Mouse (Mus musculus): ENCODE measurements around the gene Phldb3. TPM values are rescaled to one million over a fixed set of nuclear protein-coding genes. Genes with fewer than 3 reads are reported as not detected.
"Not testable (repeated sequence)": the region's sequence is repeated elsewhere in the genome, so short reads cannot be mapped to it uniquely, and the experiment has no call there.

Gene Phldb3
- polyA plus RNA-seq, 1 experiment from 2014 or later = not detected

- H3K4me1 ChIP-seq (replicated peaks; ENCODE audit: control insufficient read depth, insufficient read depth, low read length) = peaks cover 12% of the 10 kb centered on the region
- no peak overlapping the region for H3K27ac ChIP-seq (ENCODE audit: low read length)
- no peak overlapping the region for H3K9ac ChIP-seq (replicated peaks; ENCODE audit: low read depth, low read length)
- ATAC-seq = no peak
- WGBS = 80% methylated on average over 7 of the region's 7 CpGs
- no peak overlapping the region for H3K4me2 ChIP-seq (ENCODE audit: low read length)
- H3K9me3 ChIP-seq (ENCODE audit: control insufficient read depth, low read length) = no peaks in the 10 kb centered on the region
- no peak overlapping the region for H3K4me3 ChIP-seq (replicated peaks; ENCODE audit: low read length)
- no peaks in the 10 kb centered on the region for H3K36me3 ChIP-seq (ENCODE audit: control insufficient read depth, insufficient read depth)
- peaks cover 12% of the 10 kb centered on the region for H3K27me3 ChIP-seq (replicated peaks; ENCODE audit: control insufficient read depth, insufficient read depth, low read length)
Measured at GRCm38 (mm10) chr7:24606046-24606445, 4.5 kb upstream of the Phldb3 start.

GRCm38 (mm10) chr7:24608017-24608416, 2.5 kb upstream of the Phldb3 start:
- H3K4me3 ChIP-seq (replicated peaks; ENCODE audit: low read length) = no peak overlapping the region

GRCm38 (mm10) chr7:24608561-24608960, 2.0 kb upstream of the Phldb3 start:
- H3K27me3 ChIP-seq (replicated peaks; ENCODE audit: control insufficient read depth, insufficient read depth, low read length) = peaks cover 36% of the 10 kb centered on the region
- 74% methylated on average over 8 of the region's 8 CpGs for WGBS
- peaks cover 16% of the 10 kb centered on the region for H3K4me1 ChIP-seq (replicated peaks; ENCODE audit: control insufficient read depth, insufficient read depth, low read length)
- no peaks in the 10 kb centered on the region for H3K9me3 ChIP-seq (ENCODE audit: control insufficient read depth, low read length)
- ATAC-seq = no peak
- H3K27ac ChIP-seq (ENCODE audit: low read length) = no peak overlapping the region
- no peak overlapping the region for H3K9ac ChIP-seq (replicated peaks; ENCODE audit: low read depth, low read length)
- H3K4me2 ChIP-seq (ENCODE audit: low read length) = no peak overlapping the region
- H3K36me3 ChIP-seq (ENCODE audit: control insufficient read depth, insufficient read depth) = no peaks in the 10 kb centered on the region
- H3K4me3 ChIP-seq (replicated peaks; ENCODE audit: low read length) = no peak overlapping the region

More at GRCm38 (mm10) chr7:24608017-24608416, 2.5 kb upstream of the Phldb3 start:
- H3K36me3 ChIP-seq (ENCODE audit: control insufficient read depth, insufficient read depth) = no peaks in the 10 kb centered on the region
- H3K27ac ChIP-seq (ENCODE audit: low read length) = no peak overlapping the region
- H3K4me1 ChIP-seq (replicated peaks; ENCODE audit: control insufficient read depth, insufficient read depth, low read length) = peaks cover 16% of the 10 kb centered on the region
- H3K4me2 ChIP-seq (ENCODE audit: low read length) = no peak overlapping the region
- peak; percentile 87 for ATAC-seq
- H3K9me3 ChIP-seq (ENCODE audit: control insufficient read depth, low read length) = no peaks in the 10 kb centered on the region
- H3K27me3 ChIP-seq (replicated peaks; ENCODE audit: control insufficient read depth, insufficient read depth, low read length) = peaks cover 30% of the 10 kb centered on the region
- 46% methylated on average over 6 of the region's 6 CpGs for WGBS
- no peak overlapping the region for H3K9ac ChIP-seq (replicated peaks; ENCODE audit: low read depth, low read length)

GRCm38 (mm10) chr7:24610879-24611494, 424 bp downstream of the Phldb3 start:
- Histone ChIP-seq H3K27ac (ENCODE audit: low read length) (no peak overlapping the region), H3K4me1 (replicated peaks; ENCODE audit: control insufficient read depth, insufficient read depth, low read length) (peaks cover 16% of the 10 kb centered on the region), H3K9ac (replicated peaks; ENCODE audit: low read depth, low read length) (no peak overlapping the region), H3K4me2 (ENCODE audit: low read length) (peak overlapping the region; percentile 49), H3K9me3 (ENCODE audit: control insufficient read depth, low read length) (no peaks in the 10 kb centered on the region), H3K4me3 (replicated peaks; ENCODE audit: low read length) (peak overlapping the region; percentile 33), H3K36me3 (ENCODE audit: control insufficient read depth, insufficient read depth) (no peaks in the 10 kb centered on the region), H3K27me3 (replicated peaks; ENCODE audit: control insufficient read depth, insufficient read depth, low read length) (peaks cover 38% of the 10 kb centered on the region)
- under 1% methylated on average over 36 of the region's 36 CpGs for WGBS
- ATAC-seq = no peak; the same call in 1 of the 2 replicates

GRCm38 (mm10) chr7:24611709-24612108, 1.1 kb downstream of the Phldb3 start:
- 16% methylated on average over 7 of the region's 7 CpGs for WGBS
- Histone ChIP-seq H3K27me3 (replicated peaks; ENCODE audit: control insufficient read depth, insufficient read depth, low read length) (peaks cover 38% of the 10 kb centered on the region), H3K4me1 (replicated peaks; ENCODE audit: control insufficient read depth, insufficient read depth, low read length) (peaks cover 16% of the 10 kb centered on the region), H3K36me3 (ENCODE audit: control insufficient read depth, insufficient read depth) (no peaks in the 10 kb centered on the region), H3K9me3 (ENCODE audit: control insufficient read depth, low read length) (no peaks in the 10 kb centered on the region), H3K4me3 (replicated peaks; ENCODE audit: low read length) (no peak overlapping the region; the same call in 1 of the 2 replicates), H3K27ac (ENCODE audit: low read length) (no peak overlapping the region), H3K9ac (replicated peaks; ENCODE audit: low read depth, low read length) (no peak overlapping the region), H3K4me2 (ENCODE audit: low read length) (peak overlapping the region; percentile 49)
- ATAC-seq = no peak

- no peak for ATAC-seq
- peaks cover 38% of the 10 kb centered on the region for H3K27me3 ChIP-seq (replicated peaks; ENCODE audit: control insufficient read depth, insufficient read depth, low read length)
- whole genome bisulfite sequencing = 2% methylated on average over 27 of the region's 27 CpGs
- H3K9ac ChIP-seq (replicated peaks; ENCODE audit: low read depth, low read length) = no peak overlapping the region
- no peak overlapping the region for H3K27ac ChIP-seq (ENCODE audit: low read length)
- H3K4me2 ChIP-seq (ENCODE audit: low read length) = peak overlapping the region; percentile 11; the same call in 1 of the 2 replicates
- H3K36me3 ChIP-seq (ENCODE audit: control insufficient read depth, insufficient read depth) = no peaks in the 10 kb centered on the region
- peaks cover 16% of the 10 kb centered on the region for H3K4me1 ChIP-seq (replicated peaks; ENCODE audit: control insufficient read depth, insufficient read depth, low read length)
- no peaks in the 10 kb centered on the region for H3K9me3 ChIP-seq (ENCODE audit: control insufficient read depth, low read length)
- 0 out of 2 replicates have a peak overlapping the region, but pooled peaks have one; percentile 5 for H3K4me3 ChIP-seq (replicated peaks; ENCODE audit: low read length)
Measured at GRCm38 (mm10) chr7:24612308-24612910, 1.8 kb downstream of the Phldb3 start.

GRCm38 (mm10) chr7:24614816-24615215, 4.3 kb downstream of the Phldb3 start:
- WGBS = 80% methylated on average over 13 of the region's 13 CpGs
- peaks cover 16% of the 10 kb centered on the region for H3K4me1 ChIP-seq (replicated peaks; ENCODE audit: control insufficient read depth, insufficient read depth, low read length)
- H3K27me3 ChIP-seq (replicated peaks; ENCODE audit: control insufficient read depth, insufficient read depth, low read length) = peaks cover 36% of the 10 kb centered on the region
- no peaks in the 10 kb centered on the region for H3K9me3 ChIP-seq (ENCODE audit: control insufficient read depth, low read length)
- H3K9ac ChIP-seq (replicated peaks; ENCODE audit: low read depth, low read length) = no peak overlapping the region
- no peaks in the 10 kb centered on the region for H3K36me3 ChIP-seq (ENCODE audit: control insufficient read depth, insufficient read depth)
- no peak for ATAC-seq
- no peak overlapping the region for H3K27ac ChIP-seq (ENCODE audit: low read length)
- H3K4me3 ChIP-seq (replicated peaks; ENCODE audit: low read length) = no peak overlapping the region
- no peak overlapping the region for H3K4me2 ChIP-seq (ENCODE audit: low read length)

- Histone ChIP-seq H3K4me2 (ENCODE audit: low read length) (no peak overlapping the region), H3K4me3 (replicated peaks; ENCODE audit: low read length) (no peak overlapping the region), H3K27me3 (replicated peaks; ENCODE audit: control insufficient read depth, insufficient read depth, low read length) (peaks cover 10% of the 10 kb centered on the region), H3K27ac (ENCODE audit: low read length) (no peak overlapping the region), H3K9me3 (ENCODE audit: control insufficient read depth, low read length) (no peaks in the 10 kb centered on the region), H3K36me3 (ENCODE audit: control insufficient read depth, insufficient read depth) (no peaks in the 10 kb centered on the region), H3K9ac (replicated peaks; ENCODE audit: low read depth, low read length) (no peak overlapping the region), H3K4me1 (replicated peaks; ENCODE audit: control insufficient read depth, insufficient read depth, low read length) (no peaks in the 10 kb centered on the region)
- no peak for ATAC-seq
- 82% methylated on average over 8 of the region's 8 CpGs for WGBS
Measured at GRCm38 (mm10) chr7:24617763-24618162, 7.2 kb downstream of the Phldb3 start.

- 91% methylated on average over 8 of the region's 8 CpGs for WGBS
- H3K9me3 ChIP-seq (ENCODE audit: control insufficient read depth, low read length); H3K27ac ChIP-seq (ENCODE audit: low read length): not testable (repeated sequence)
Measured at GRCm38 (mm10) chr7:24618374-24618773, 7.8 kb downstream of the Phldb3 start.

More at GRCm38 (mm10) chr7:24618374-24618773, 7.8 kb downstream of the Phldb3 start:
- H3K4me3 ChIP-seq (replicated peaks; ENCODE audit: low read length); H3K27me3 ChIP-seq (replicated peaks; ENCODE audit: control insufficient read depth, insufficient read depth, low read length); H3K9ac ChIP-seq (replicated peaks; ENCODE audit: low read depth, low read length); H3K36me3 ChIP-seq (ENCODE audit: control insufficient read depth, insufficient read depth); ATAC-seq; H3K4me1 ChIP-seq (replicated peaks; ENCODE audit: control insufficient read depth, insufficient read depth, low read length); H3K4me2 ChIP-seq (ENCODE audit: low read length): not testable (repeated sequence)
